10 mouse cellular contexts compared by ENCODE assay signal in the genomic region with DNA sequence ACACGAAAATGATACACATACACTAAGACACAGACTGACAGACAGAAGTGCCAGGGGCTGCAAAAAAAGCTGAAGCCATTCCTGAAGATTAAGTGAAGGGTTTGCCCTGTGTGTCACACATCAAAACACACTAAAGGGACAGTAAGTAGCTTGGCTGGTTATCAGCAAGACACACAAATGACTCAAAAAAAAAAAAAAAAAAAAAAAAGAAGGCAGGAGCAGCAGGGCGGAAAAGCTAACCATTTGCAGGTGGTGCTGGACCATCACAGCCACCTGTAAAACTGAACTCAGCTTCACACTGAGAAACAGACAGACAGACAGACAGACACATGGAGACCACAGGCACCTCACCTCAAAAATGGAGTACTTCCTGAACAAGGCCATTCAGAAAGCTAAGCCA. TPM values are rescaled to one million over a fixed set of nuclear protein-coding genes. Genes with fewer than 3 reads are reported as not detected.
A peak's percentile ranks its signal among the peaks of the same experiment; 100 is the strongest.
DNase-seq lines count a peak whose midpoint lies in the region; ATAC-seq and TF ChIP-seq lines count a peak whose summit lies in the region.
"Had no signal": no experiment of that assay in that cellular context is flagged by ENCODE, and none has a peak within 500 bp of the region (broad histone marks: within the 10 kb centered on the region; RNA-seq: fewer than 3 reads in every experiment).

No protein-coding gene starts in this region.

- H3K4me2 ChIP-seq in stomach, embryonic 14.5 days (replicated peaks; ENCODE audit: low read depth, low read length), result peak overlapping the region; percentile 58
- no peak overlapping the region for H3K4me2 ChIP-seq in stomach, postnatal 0 days (replicated peaks; ENCODE audit: low read depth)
- H3K4me2 ChIP-seq in forebrain, embryonic 14.5 days (ENCODE audit: low read length), result peak overlapping the region; percentile 58
- peak overlapping the region; percentile 70 for H3K4me2 ChIP-seq in liver, embryonic 12.5 days

- no peaks in the 10 kb centered on the region for H3K27me3 ChIP-seq in stomach, embryonic 14.5 days (ENCODE audit: control insufficient read depth, insufficient read depth, low read length)
- H3K27me3 ChIP-seq in stomach, postnatal 0 days (ENCODE audit: control insufficient read depth, insufficient read depth, low read length), result no peaks in the 10 kb centered on the region
- H3K27me3 ChIP-seq in forebrain, embryonic 14.5 days (replicated peaks; ENCODE audit: control insufficient read depth, insufficient read depth, low read length), result no peaks in the 10 kb centered on the region
- H3K27me3 ChIP-seq in liver, embryonic 12.5 days (replicated peaks), result no peaks in the 10 kb centered on the region

- H3K9me3 ChIP-seq in stomach, embryonic 14.5 days (ENCODE audit: control insufficient read depth, low read depth, low read length), result no peaks in the 10 kb centered on the region; the same call in 1 of the 2 replicates
- H3K9me3 ChIP-seq in stomach, postnatal 0 days (ENCODE audit: control insufficient read depth, low read length), result no peaks in the 10 kb centered on the region
- no peaks in the 10 kb centered on the region for H3K9me3 ChIP-seq in forebrain, embryonic 14.5 days (replicated peaks; ENCODE audit: control insufficient read depth, low read length)
- peaks cover 16% of the 10 kb centered on the region for H3K9me3 ChIP-seq in liver, embryonic 12.5 days (replicated peaks)

- no peak for TF ChIP-seq CTCF in stomach, postnatal 0 days (IDR thresholded peaks at IDR 0.05; ENCODE audit: low read depth)

- no peak for TF ChIP-seq EP300 in stomach, postnatal 0 days (optimal IDR thresholded peaks at IDR 0.05)

- no peak for ATAC-seq in stomach, embryonic 14.5 days (ENCODE audit: insufficient number of reproducible peaks, insufficient read depth, low FRiP score, low read depth)
- no peak for ATAC-seq in stomach, postnatal 0 days (ENCODE audit: low FRiP score, low TSS enrichment)
- no peak for ATAC-seq in forebrain, embryonic 14.5 days
- no peak for ATAC-seq in liver, embryonic 12.5 days

- peaks cover 13% of the 10 kb centered on the region; the same call in 1 of the 2 replicates for H3K4me1 ChIP-seq in stomach, embryonic 14.5 days (ENCODE audit: control insufficient read depth, insufficient read depth, low read length)
- H3K4me1 ChIP-seq in stomach, postnatal 0 days (replicated peaks; ENCODE audit: control insufficient read depth, insufficient read depth), result 0 out of 2 replicates have a peak, but pooled peaks cover 4% of the 10 kb centered on the region
- H3K4me1 ChIP-seq in forebrain, embryonic 14.5 days (ENCODE audit: control insufficient read depth, insufficient read depth, low read length), result peaks cover 14% of the 10 kb centered on the region
- H3K4me1 ChIP-seq in liver, embryonic 12.5 days, result peaks cover 39% of the 10 kb centered on the region

- DNase-seq in stomach, postnatal 0 days (ENCODE audit: low spot score), result no peak
- no peak for DNase-seq in forebrain, embryonic 14.5 days (ENCODE audit: low spot score)
- DNase-seq in adrenal gland, postnatal 10 days, result no peak
- no peak for DNase-seq in urinary bladder, adult 18-20 months (ENCODE audit: low spot score in 2 of 2)
- DNase-seq in cerebellum, postnatal 10 days, result no peak
- DNase-seq: embryo, embryonic 11 days; heart, postnatal 14 days; lung, adult 18-20 months had no signal

- H3K9ac ChIP-seq in stomach, embryonic 14.5 days (replicated peaks; ENCODE audit: low read depth, low read length), result no peak overlapping the region
- no peak overlapping the region for H3K9ac ChIP-seq in stomach, postnatal 0 days (ENCODE audit: low read length)
- no peak overlapping the region for H3K9ac ChIP-seq in forebrain, embryonic 14.5 days (ENCODE audit: low read length)
- H3K9ac ChIP-seq in liver, embryonic 12.5 days, result peak overlapping the region; percentile 95

- 82% methylated on average over 2 of the region's 2 CpGs for WGBS in stomach, embryonic 14.5 days
- 85% methylated on average over 2 of the region's 2 CpGs for WGBS in stomach, postnatal 0 days
- 93% methylated on average over 2 of the region's 2 CpGs for WGBS in forebrain, embryonic 14.5 days
- WGBS in liver, embryonic 12.5 days (ENCODE audit: insufficient replicate concordance), result 37% methylated on average over 2 of the region's 2 CpGs

- H3K4me3 ChIP-seq in stomach, embryonic 14.5 days (ENCODE audit: low read depth, low read length), result 0 out of 2 replicates have a peak overlapping the region, but pooled peaks have one; percentile 95
- H3K4me3 ChIP-seq in stomach, postnatal 0 days (ENCODE audit: low read depth, low read length), result no peak overlapping the region
- H3K4me3 ChIP-seq in forebrain, embryonic 14.5 days (ENCODE audit: low read depth, low read length), result no peak overlapping the region
- peak overlapping the region; percentile 94 for H3K4me3 ChIP-seq in liver, embryonic 12.5 days

- peaks cover 7% of the 10 kb centered on the region for H3K36me3 ChIP-seq in stomach, embryonic 14.5 days (ENCODE audit: control insufficient read depth, insufficient read depth, low read length)
- peaks cover 6% of the 10 kb centered on the region; the same call in 1 of the 2 replicates for H3K36me3 ChIP-seq in stomach, postnatal 0 days (ENCODE audit: control insufficient read depth, insufficient read depth, low read length)
- H3K36me3 ChIP-seq in forebrain, embryonic 14.5 days (ENCODE audit: control insufficient read depth, insufficient read depth, low read length), result peaks cover 16% of the 10 kb centered on the region
- peaks cover 49% of the 10 kb centered on the region for H3K36me3 ChIP-seq in liver, embryonic 12.5 days

- H3K27ac ChIP-seq in stomach, embryonic 14.5 days (ENCODE audit: low read length), result no peak overlapping the region
- H3K27ac ChIP-seq in stomach, postnatal 0 days (replicated peaks), result no peak overlapping the region
- no peak overlapping the region for H3K27ac ChIP-seq in forebrain, embryonic 14.5 days (ENCODE audit: low read depth, low read length)
- H3K27ac ChIP-seq in liver, embryonic 12.5 days, result peak overlapping the region; percentile 79

RNA-seq across cellular contexts. Expression of a gene that starts 2.1 kb away (rescaled TPM):
- polyA plus RNA-seq in stomach, embryonic 14.5 days (2014; fragmentation: Nextera tagmentation; extraction: Ambion mirVana), result 46.7 and 51.6 TPM in 2 replicates
- polyA plus RNA-seq in stomach, postnatal 0 days (2015; fragmentation: Nextera tagmentation; extraction: Ambion mirVana), result 20.4 and 20.5 TPM in 2 replicates
- 38.0 and 45.5 TPM in 2 replicates for polyA plus RNA-seq in forebrain, embryonic 14.5 days (2014; fragmentation: Nextera tagmentation; extraction: Ambion mirVana)
- polyA plus RNA-seq in liver, embryonic 12.5 days (2016; fragmentation: Nextera tagmentation; extraction: Ambion mirVana), result 42.7 and 42.9 TPM in 2 replicates
- 10 to 100 TPM; 18.2 to 22.7 TPM for total RNA-seq in adrenal gland, postnatal 10 days (2021)

RNA-seq across cellular contexts. Expression of a gene that starts 49.2 kb away (rescaled TPM):
- polyA plus RNA-seq in stomach, embryonic 14.5 days (2014; fragmentation: Nextera tagmentation; extraction: Ambion mirVana), result 71.7 and 89.8 TPM in 2 replicates
- 27.7 and 28.5 TPM in 2 replicates for polyA plus RNA-seq in stomach, postnatal 0 days (2015; fragmentation: Nextera tagmentation; extraction: Ambion mirVana)
- 424 and 498 TPM in 2 replicates for polyA plus RNA-seq in forebrain, embryonic 14.5 days (2014; fragmentation: Nextera tagmentation; extraction: Ambion mirVana)
- polyA plus RNA-seq in liver, embryonic 12.5 days (2016; fragmentation: Nextera tagmentation; extraction: Ambion mirVana), result 11.6 and 13.0 TPM in 2 replicates
- 10 to 100 TPM; 18.2 to 23.6 TPM for total RNA-seq in adrenal gland, postnatal 10 days (2021)

Comparison
In these comparisons a context has a peak if more than half of its experiments do, and no peak if none do; other contexts are left out.
1. H3K4me3 ChIP-seq: peak in stomach, embryonic 14.5 days (single experiment) and liver, embryonic 12.5 days (single experiment); none in stomach, postnatal 0 days (single experiment) and forebrain, embryonic 14.5 days (single experiment).